Mouse (Mus musculus): ENCODE data around the gene Rcor2. TPM values are rescaled to one million over a fixed set of nuclear protein-coding genes. Genes with fewer than 3 reads are reported as not detected.

Gene Rcor2
- polyA plus RNA-seq (2012; rRNA removed): 8.7 and 9.2 TPM in 2 replicates

- peak within 1 kb of the TSS; percentile 41 for H3K4me3 ChIP-seq (replicated peaks; ENCODE audit: insufficient read depth, low read depth, low read length)
- H3K4me1 ChIP-seq (ENCODE audit: control insufficient read depth, insufficient read depth, low read length): peaks cover 29% of the 10 kb centered on the region
- H3K27ac ChIP-seq (ENCODE audit: insufficient read depth, low read length): no peak within 1 kb of the TSS
- WGBS: 22% methylated on average over 28 of the region's 28 CpGs
- TF ChIP-seq POLR2A (IDR thresholded peaks at IDR 0.05; ENCODE audit: borderline replicate concordance, insufficient read depth, low read length) (no peak), CTCF (IDR thresholded peaks at IDR 0.05; ENCODE audit: borderline replicate concordance, insufficient read depth, low read depth, low read length) (no peak)
- H3K27me3 ChIP-seq (ENCODE audit: control insufficient read depth, insufficient read depth, low read length): no peaks in the 10 kb centered on the region
- DNase-seq: peak; percentile 32 to 41
Observed at GRCm38 (mm10) chr19:7267091-7267741, at the start of gene Rcor2. Gene Rcor2, plus strand, starts transcription at chr19:7267325.

DNA sequence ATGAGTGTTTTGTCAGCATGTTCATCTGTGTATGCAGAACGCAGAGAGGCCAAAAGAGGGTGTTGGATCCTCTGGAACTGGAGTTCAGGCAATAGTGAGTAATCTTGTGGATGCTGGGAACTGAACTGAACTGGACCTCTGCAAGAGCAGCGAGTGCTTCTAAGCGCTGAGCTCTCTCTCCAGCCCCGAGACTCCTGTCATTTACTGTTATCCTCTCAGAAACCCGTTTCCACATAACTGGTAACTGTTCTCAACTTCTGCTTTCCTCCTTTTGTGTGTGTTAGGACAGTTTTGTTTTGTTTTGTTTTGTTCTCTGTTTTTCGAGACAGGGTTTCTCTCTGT, 49.2 kb upstream of the Rcor2 start:
- 12% methylated on average over 6 of the region's 6 CpGs for WGBS
- H3K27ac ChIP-seq (ENCODE audit: insufficient read depth, low read length): no peak overlapping the region

DNA sequence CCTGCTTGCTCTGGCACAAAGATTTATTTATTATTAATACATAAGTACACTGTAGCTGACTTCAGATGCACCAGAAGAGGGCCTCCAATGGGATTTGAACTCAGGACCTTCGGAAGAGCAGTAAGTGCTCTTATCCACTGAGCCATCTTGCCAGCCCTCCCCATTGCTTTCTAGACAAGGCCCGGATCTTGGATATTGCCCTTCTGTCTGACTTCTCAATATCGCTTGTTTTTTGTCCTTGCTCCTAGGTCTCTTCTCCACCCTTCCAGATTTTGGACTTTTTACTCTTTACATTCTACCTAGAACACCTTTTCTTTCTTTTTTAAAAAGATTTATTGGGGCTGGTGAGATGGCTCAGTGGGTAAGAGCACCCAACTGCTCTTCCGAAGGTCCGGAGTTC, 48.4 kb upstream of the Rcor2 start:
- 93% methylated on average over 5 of the region's 5 CpGs for WGBS
- no peak for TF ChIP-seq POLR2A (IDR thresholded peaks at IDR 0.05; ENCODE audit: borderline replicate concordance, insufficient read depth, low read length)
- no peak for TF ChIP-seq CTCF (IDR thresholded peaks at IDR 0.05; ENCODE audit: borderline replicate concordance, insufficient read depth, low read depth, low read length)
- Histone ChIP-seq H3K4me1 (ENCODE audit: control insufficient read depth, insufficient read depth, low read length) (peaks cover 15% of the 10 kb centered on the region), H3K4me3 (replicated peaks; ENCODE audit: insufficient read depth, low read depth, low read length) (no peak overlapping the region), H3K27ac (ENCODE audit: insufficient read depth, low read length) (no peak overlapping the region), H3K27me3 (ENCODE audit: control insufficient read depth, insufficient read depth, low read length) (no peaks in the 10 kb centered on the region)
- no peak for DNase-seq

More for the DNA sequence above, 49.2 kb upstream of the Rcor2 start:
- Histone ChIP-seq H3K4me3 (replicated peaks; ENCODE audit: insufficient read depth, low read depth, low read length) (no peak overlapping the region), H3K27me3 (ENCODE audit: control insufficient read depth, insufficient read depth, low read length) (no peaks in the 10 kb centered on the region), H3K4me1 (ENCODE audit: control insufficient read depth, insufficient read depth, low read length) (peaks cover 15% of the 10 kb centered on the region)
- DNase-seq: no peak
- TF ChIP-seq CTCF (IDR thresholded peaks at IDR 0.05; ENCODE audit: borderline replicate concordance, insufficient read depth, low read depth, low read length) (no peak), POLR2A (IDR thresholded peaks at IDR 0.05; ENCODE audit: borderline replicate concordance, insufficient read depth, low read length) (no peak)

GRCm38 (mm10) chr19:7222196-7222595, 44.9 kb upstream of the Rcor2 start:
- 83% methylated on average over 6 of the region's 6 CpGs for WGBS
- TF ChIP-seq CTCF (IDR thresholded peaks at IDR 0.05; ENCODE audit: borderline replicate concordance, insufficient read depth, low read depth, low read length): no peak
- TF ChIP-seq POLR2A (IDR thresholded peaks at IDR 0.05; ENCODE audit: borderline replicate concordance, insufficient read depth, low read length): no peak
- Histone ChIP-seq H3K27ac (ENCODE audit: insufficient read depth, low read length) (no peak overlapping the region), H3K4me3 (replicated peaks; ENCODE audit: insufficient read depth, low read depth, low read length) (no peak overlapping the region), H3K27me3 (ENCODE audit: control insufficient read depth, insufficient read depth, low read length) (no peaks in the 10 kb centered on the region), H3K4me1 (ENCODE audit: control insufficient read depth, insufficient read depth, low read length) (no peaks in the 10 kb centered on the region)
- no peak for DNase-seq

- TF ChIP-seq POLR2A (IDR thresholded peaks at IDR 0.05; ENCODE audit: borderline replicate concordance, insufficient read depth, low read length): no peak
- Histone ChIP-seq H3K27ac (ENCODE audit: insufficient read depth, low read length) (no peak overlapping the region), H3K27me3 (ENCODE audit: control insufficient read depth, insufficient read depth, low read length) (no peaks in the 10 kb centered on the region), H3K4me1 (ENCODE audit: control insufficient read depth, insufficient read depth, low read length) (no peaks in the 10 kb centered on the region), H3K4me3 (replicated peaks; ENCODE audit: insufficient read depth, low read depth, low read length) (no peak overlapping the region)
- DNase-seq: no peak
Observed at GRCm38 (mm10) chr19:7223488-7223887, 43.6 kb upstream of the Rcor2 start.

DNA sequence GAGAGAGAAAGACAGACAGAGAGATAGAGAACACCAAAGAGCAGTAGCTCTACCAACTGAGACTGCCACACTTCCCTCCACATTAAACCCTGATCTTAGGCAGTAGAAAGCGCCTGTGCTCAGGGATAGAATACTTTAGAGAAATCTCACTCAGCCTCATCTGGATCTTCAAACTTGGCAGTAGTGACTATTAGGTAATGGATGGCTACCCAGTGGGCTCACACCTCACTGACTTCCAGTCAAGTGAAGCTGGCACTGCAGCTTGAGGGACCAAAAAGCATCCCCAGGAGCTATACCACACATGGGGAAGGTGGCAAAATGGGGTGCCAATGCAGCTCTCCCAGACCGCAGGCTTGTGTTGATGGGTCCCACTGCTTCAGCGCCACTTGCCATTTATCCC, 42.9 kb upstream of the Rcor2 start:
- no peak for TF ChIP-seq CTCF (IDR thresholded peaks at IDR 0.05; ENCODE audit: borderline replicate concordance, insufficient read depth, low read depth, low read length)
- no peak for TF ChIP-seq POLR2A (IDR thresholded peaks at IDR 0.05; ENCODE audit: borderline replicate concordance, insufficient read depth, low read length)
- H3K27ac ChIP-seq (ENCODE audit: insufficient read depth, low read length): no peak overlapping the region
- no peaks in the 10 kb centered on the region for H3K4me1 ChIP-seq (ENCODE audit: control insufficient read depth, insufficient read depth, low read length)
- WGBS: 86% methylated on average over 3 of the region's 3 CpGs
- H3K4me3 ChIP-seq (replicated peaks; ENCODE audit: insufficient read depth, low read depth, low read length): no peak overlapping the region
- DNase-seq: no peak
- no peaks in the 10 kb centered on the region for H3K27me3 ChIP-seq (ENCODE audit: control insufficient read depth, insufficient read depth, low read length)

- 79% methylated on average over 9 of the region's 9 CpGs for WGBS
- Histone ChIP-seq H3K4me3 (replicated peaks; ENCODE audit: insufficient read depth, low read depth, low read length) (no peak overlapping the region), H3K27me3 (ENCODE audit: control insufficient read depth, insufficient read depth, low read length) (no peaks in the 10 kb centered on the region), H3K27ac (ENCODE audit: insufficient read depth, low read length) (no peak overlapping the region), H3K4me1 (ENCODE audit: control insufficient read depth, insufficient read depth, low read length) (no peaks in the 10 kb centered on the region)
- no peak for DNase-seq
- no peak for TF ChIP-seq POLR2A (IDR thresholded peaks at IDR 0.05; ENCODE audit: borderline replicate concordance, insufficient read depth, low read length)
- TF ChIP-seq CTCF (IDR thresholded peaks at IDR 0.05; ENCODE audit: borderline replicate concordance, insufficient read depth, low read depth, low read length): no peak
Observed at GRCm38 (mm10) chr19:7225096-7225690, 41.9 kb upstream of the Rcor2 start.

- TF ChIP-seq CTCF (IDR thresholded peaks at IDR 0.05; ENCODE audit: borderline replicate concordance, insufficient read depth, low read depth, low read length): no peak
- TF ChIP-seq POLR2A (IDR thresholded peaks at IDR 0.05; ENCODE audit: borderline replicate concordance, insufficient read depth, low read length): no peak
- Histone ChIP-seq H3K27me3 (ENCODE audit: control insufficient read depth, insufficient read depth, low read length) (no peaks in the 10 kb centered on the region), H3K4me3 (replicated peaks; ENCODE audit: insufficient read depth, low read depth, low read length) (no peak overlapping the region), H3K4me1 (ENCODE audit: control insufficient read depth, insufficient read depth, low read length) (no peaks in the 10 kb centered on the region), H3K27ac (ENCODE audit: insufficient read depth, low read length) (no peak overlapping the region)
- WGBS: 74% methylated on average over 6 of the region's 6 CpGs
- DNase-seq: peak in 1 of 2 experiments; percentile 6
Observed at GRCm38 (mm10) chr19:7226511-7226914, 40.6 kb upstream of the Rcor2 start.

All from cerebellum, adult 2 months (tissue).